In the genomic region with DNA sequence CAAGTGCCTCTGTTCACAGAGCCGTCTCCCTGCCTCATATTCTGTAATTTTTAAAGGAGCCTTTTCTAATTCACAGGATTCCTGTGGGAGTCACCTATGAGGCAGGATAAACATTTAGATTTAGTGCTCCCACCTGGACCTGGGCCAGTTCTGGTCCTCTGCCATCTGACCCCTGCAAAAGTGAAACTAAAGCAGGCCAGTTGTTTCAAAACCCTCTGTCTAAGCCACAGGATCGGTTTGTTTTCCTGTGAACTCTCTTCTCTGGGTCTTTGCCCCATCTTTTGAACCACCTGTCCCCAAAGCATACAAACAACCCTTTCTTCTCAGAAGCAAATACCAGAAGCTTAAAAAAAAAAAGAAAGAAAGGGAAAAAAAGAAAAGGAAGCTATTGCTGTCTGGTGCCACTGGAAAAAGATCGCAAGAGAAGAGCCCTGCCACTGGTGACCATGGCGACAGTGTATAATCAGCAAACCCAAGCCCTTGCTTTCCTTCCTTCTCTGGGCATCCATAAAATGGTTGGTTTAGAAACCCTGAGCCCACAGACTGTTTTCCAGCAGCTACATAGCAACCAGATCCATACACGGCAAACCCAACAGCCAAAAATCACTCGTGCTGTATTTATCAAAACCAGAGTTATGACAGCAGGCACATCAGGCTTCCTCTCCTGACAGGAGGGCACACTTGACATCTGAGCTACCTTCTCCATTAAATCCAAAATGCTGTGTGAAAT, we compare ENCODE assay signal across 7 mouse cellular contexts. TPM values are rescaled to one million over a fixed set of nuclear protein-coding genes. Genes with fewer than 3 reads are reported as not detected.
DNase-seq lines count a peak whose midpoint lies in the region; ATAC-seq lines count a peak whose summit lies in the region.

No protein-coding gene starts in this region.

- DNase-seq in B cell, adult 2 months, result peak; percentile 15 to 29
- DNase-seq in heart, adult 18-20 months, result peak; percentile 76 to 81
- DNase-seq in kidney, adult 8-10 months, result peak; percentile 56 to 68
- DNase-seq in lung, postnatal 36 days, result peak; percentile 82
- DNase-seq in spleen, adult 12 weeks (ENCODE audit: low spot score), result no peak
- no peak for DNase-seq in layer of hippocampus, postnatal 10 days (ENCODE audit: low spot score in 2 of 2)

- ATAC-seq in CD4-positive, CD25-positive, alpha-beta regulatory T cell, adult 4 months, result peak; percentile 31

RNA-seq across cellular contexts. Expression of a gene that starts 10.3 kb away (rescaled TPM):
- 1 to 10 TPM in 1 of 2 experiments, under 1 TPM in 1; 0.70 to 1.3 TPM for polyA plus RNA-seq in CD4-positive, CD25-positive, alpha-beta regulatory T cell, adult 4 months (2017; shearing (Covaris generic))
- 1 to 10 TPM; 8.1 to 9.9 TPM for total RNA-seq in heart, adult 18-20 months (2021)
- 10 to 100 TPM; 44.7 to 50.1 TPM for total RNA-seq in layer of hippocampus, postnatal 10 days (2021)

RNA-seq across cellular contexts. Expression of a gene that starts 58.5 kb away (rescaled TPM):
- polyA plus RNA-seq in CD4-positive, CD25-positive, alpha-beta regulatory T cell, adult 4 months (2017; shearing (Covaris generic)), result not detected
- total RNA-seq in heart, adult 18-20 months (2021), result not detected
- total RNA-seq in layer of hippocampus, postnatal 10 days (2021), result not detected

Comparison
In these comparisons a context has a peak if more than half of its experiments do, and no peak if none do; other contexts are left out.
1. DNase-seq: peak in B cell, adult 2 months (2 of 2), heart, adult 18-20 months (2 of 2), kidney, adult 8-10 months (2 of 2) and lung, postnatal 36 days (single experiment); none in spleen, adult 12 weeks (single experiment) and layer of hippocampus, postnatal 10 days (0 of 2).
2. RNA of a gene that starts 10.3 kb away (total RNA-seq): 44.7 to 50.1 TPM in layer of hippocampus, postnatal 10 days; 8.1 to 9.9 TPM in heart, adult 18-20 months; every median in the first group is over 4 times any median in the second.